Mouse (Mus musculus) layer of hippocampus, adult 9-11 months (tissue): Measurements from ENCODE around the gene Cit.

Experiments
- DNase-seq: peaks from one replicate; pipeline ENCODE4 v3.0.0; 2022

Gene Cit

GRCm38 (mm10) chr5:116052171-116052570, 207.1 kb downstream of the Cit start:
- no peak for DNase-seq

DNA sequence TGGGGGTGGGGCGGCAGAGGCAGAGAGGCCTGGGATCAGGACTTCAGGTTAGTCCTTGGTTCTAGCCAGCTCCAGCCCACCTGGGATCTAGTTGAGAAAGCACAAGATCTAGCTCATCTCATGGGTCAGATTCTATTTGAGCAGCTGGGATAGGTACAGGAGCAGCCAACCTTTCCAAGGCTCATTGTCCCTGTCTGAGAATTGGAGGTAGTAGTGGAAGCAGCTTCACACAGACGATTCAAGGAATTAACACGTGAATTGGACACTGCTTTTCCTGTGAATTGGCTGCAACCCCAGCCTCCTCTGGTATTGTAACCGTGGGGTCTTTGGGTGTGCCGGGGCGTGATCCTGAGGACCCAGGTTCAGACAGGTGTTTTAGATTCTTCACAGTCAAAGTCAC, 207.7 kb downstream of the Cit start:
- no peak for DNase-seq
